8 mouse cellular contexts compared by ENCODE assay signal in genomic region chr5:120577935-120578441, GRCm38 (mm10). TPM values are rescaled to one million over a fixed set of nuclear protein-coding genes. Genes with fewer than 3 reads are reported as not detected.
DNase-seq lines count a peak whose midpoint lies in the region; ATAC-seq and TF ChIP-seq lines count a peak whose summit lies in the region.

No protein-coding gene starts in this region.

- H3K4me3 ChIP-seq in lung, postnatal 0 days (ENCODE audit: low read depth, low read length), result no peak overlapping the region

- no peaks in the 10 kb centered on the region for H3K27me3 ChIP-seq in lung, postnatal 0 days (replicated peaks; ENCODE audit: insufficient read depth, low read length)

- no peak for TF ChIP-seq EP300 in lung, postnatal 0 days (IDR thresholded peaks at IDR 0.05)

- H3K27ac ChIP-seq in lung, postnatal 0 days (ENCODE audit: low read length), result no peak overlapping the region

- WGBS in lung, postnatal 0 days, result 45% methylated on average over 10 of the region's 10 CpGs

- TF ChIP-seq CTCF in lung, postnatal 0 days (IDR thresholded peaks at IDR 0.05), result peak; percentile 28

- no peaks in the 10 kb centered on the region for H3K36me3 ChIP-seq in lung, postnatal 0 days (ENCODE audit: insufficient read depth, low read length)

- peak; percentile 7; the same call in 1 of the 2 replicates for ATAC-seq in lung, postnatal 0 days
- ATAC-seq in megakaryocyte progenitor cell, adult 5-6 weeks (replicated peaks; ENCODE audit: poor library complexity), result peak; percentile 72

- DNase-seq in lung, postnatal 0 days (ENCODE audit: low spot score), result no peak
- no peak for DNase-seq in lung, adult 18-20 months
- DNase-seq in embryo, embryonic 9.5 days (ENCODE audit: extremely low spot score), result peak; percentile 50
- DNase-seq in kidney, adult 18-20 months, result peak; percentile 61
- peak; percentile 85 for DNase-seq in thymus, postnatal 14 days
- no peak for DNase-seq in left cerebral cortex, postnatal 25 days (ENCODE audit: low spot score in 2 of 2)
- DNase-seq in gastrocnemius, postnatal 36 days, result no peak

- H3K9ac ChIP-seq in lung, postnatal 0 days (replicated peaks; ENCODE audit: low read depth), result no peak overlapping the region

- H3K9me3 ChIP-seq in lung, postnatal 0 days (ENCODE audit: low read length), result no peaks in the 10 kb centered on the region

- no peak overlapping the region for H3K4me2 ChIP-seq in lung, postnatal 0 days (replicated peaks; ENCODE audit: low read depth, low read length)

- peaks cover 8% of the 10 kb centered on the region for H3K4me1 ChIP-seq in lung, postnatal 0 days (ENCODE audit: insufficient read depth, low read depth, low read length)

- intact Hi-C loops in left cerebral cortex, postnatal 25 days (cut with DNase I), result no loop called here
- intact Hi-C loops in gastrocnemius, postnatal 36 days (cut with DNase I), result no loop called here

RNA-seq across cellular contexts. Expression of gene Tpcn1, which starts 10.5 kb away (rescaled TPM):
- 17.5 and 19.7 TPM in 2 replicates for polyA plus RNA-seq in lung, postnatal 0 days (2015; fragmentation: Nextera tagmentation; extraction: Ambion mirVana)
- 37.0 and 38.8 TPM in 2 replicates for total RNA-seq in megakaryocyte progenitor cell, adult 5-6 weeks (2015)
- total RNA-seq in megakaryocyte progenitor cell, adult 5-6 weeks (2017), result 15.7 and 17.7 TPM in 2 replicates
- 10 to 100 TPM; 33.9 to 39.4 TPM for total RNA-seq in left cerebral cortex, postnatal 25 days (2021)
- 10 to 100 TPM; 35.2 to 44.6 TPM for total RNA-seq in gastrocnemius, postnatal 36 days (2021)

RNA-seq across cellular contexts. Expression of gene Iqcd, which starts 10.8 kb away (rescaled TPM):
- polyA plus RNA-seq in lung, postnatal 0 days (2015; fragmentation: Nextera tagmentation; extraction: Ambion mirVana), result 1.7 and 2.0 TPM in 2 replicates
- not detected in 2 replicates for total RNA-seq in megakaryocyte progenitor cell, adult 5-6 weeks (2015)
- total RNA-seq in megakaryocyte progenitor cell, adult 5-6 weeks (2017), result 0.81 and 1.1 TPM in 2 replicates
- under 1 TPM; 0.32 to 0.48 TPM for total RNA-seq in left cerebral cortex, postnatal 25 days (2021)
- total RNA-seq in gastrocnemius, postnatal 36 days (2021), result under 1 TPM in 1 of 2 experiments, not detected in 1; 0.15 TPM

RNA-seq across cellular contexts. Expression of gene Rita1, which starts 34.4 kb away (rescaled TPM):
- polyA plus RNA-seq in lung, postnatal 0 days (2015; fragmentation: Nextera tagmentation; extraction: Ambion mirVana), result 9.9 and 10.0 TPM in 2 replicates
- 2.0 and 2.3 TPM in 2 replicates for total RNA-seq in megakaryocyte progenitor cell, adult 5-6 weeks (2015)
- 4.7 and 5.8 TPM in 2 replicates for total RNA-seq in megakaryocyte progenitor cell, adult 5-6 weeks (2017)
- total RNA-seq in left cerebral cortex, postnatal 25 days (2021), result 10 to 100 TPM; 31.4 to 32.6 TPM
- 1 to 10 TPM; 5.6 to 6.8 TPM for total RNA-seq in gastrocnemius, postnatal 36 days (2021)

RNA-seq across cellular contexts. Expression of gene Ddx54, which starts 34.6 kb away (rescaled TPM):
- 24.9 and 25.4 TPM in 2 replicates for polyA plus RNA-seq in lung, postnatal 0 days (2015; fragmentation: Nextera tagmentation; extraction: Ambion mirVana)
- 11.8 and 13.3 TPM in 2 replicates for total RNA-seq in megakaryocyte progenitor cell, adult 5-6 weeks (2015)
- 34.9 and 35.8 TPM in 2 replicates for total RNA-seq in megakaryocyte progenitor cell, adult 5-6 weeks (2017)
- 10 to 100 TPM; 38.7 to 39.6 TPM for total RNA-seq in left cerebral cortex, postnatal 25 days (2021)
- total RNA-seq in gastrocnemius, postnatal 36 days (2021), result 10 to 100 TPM; 15.8 to 17.7 TPM

RNA-seq across cellular contexts. Expression of gene Cfap73, which starts 56.0 kb away (rescaled TPM):
- 1.3 and 2.0 TPM in 2 replicates for polyA plus RNA-seq in lung, postnatal 0 days (2015; fragmentation: Nextera tagmentation; extraction: Ambion mirVana)
- total RNA-seq in megakaryocyte progenitor cell, adult 5-6 weeks (2015), result not detected in 2 replicates
- not detected in 2 replicates for total RNA-seq in megakaryocyte progenitor cell, adult 5-6 weeks (2017)
- not detected for total RNA-seq in left cerebral cortex, postnatal 25 days (2021)
- not detected for total RNA-seq in gastrocnemius, postnatal 36 days (2021)

Comparison
In these comparisons a context has a peak if more than half of its experiments do, and no peak if none do; other contexts are left out.
1. DNase-seq: peak in embryo, embryonic 9.5 days (single experiment), kidney, adult 18-20 months (single experiment) and thymus, postnatal 14 days (single experiment); none in lung, postnatal 0 days (single experiment), lung, adult 18-20 months (0 of 2), left cerebral cortex, postnatal 25 days (0 of 2) and gastrocnemius, postnatal 36 days (0 of 2).
2. RNA of gene Rita1, which starts 34.4 kb away (total RNA-seq): 31.4 to 32.6 TPM in left cerebral cortex, postnatal 25 days; 5.6 to 6.8 TPM in gastrocnemius, postnatal 36 days and 2.0 to 5.8 TPM in megakaryocyte progenitor cell, adult 5-6 weeks; every median in the first group is over 4 times any median in the second.